Mouse (Mus musculus): ENCODE measurements at regions not wholly inside any gene's neighbourhood (a gene's known extent, or its start where the extent isn't known, plus 50 kb on each side); places are given as distances from the start of the nearest gene placed in this dataset.

DNA sequence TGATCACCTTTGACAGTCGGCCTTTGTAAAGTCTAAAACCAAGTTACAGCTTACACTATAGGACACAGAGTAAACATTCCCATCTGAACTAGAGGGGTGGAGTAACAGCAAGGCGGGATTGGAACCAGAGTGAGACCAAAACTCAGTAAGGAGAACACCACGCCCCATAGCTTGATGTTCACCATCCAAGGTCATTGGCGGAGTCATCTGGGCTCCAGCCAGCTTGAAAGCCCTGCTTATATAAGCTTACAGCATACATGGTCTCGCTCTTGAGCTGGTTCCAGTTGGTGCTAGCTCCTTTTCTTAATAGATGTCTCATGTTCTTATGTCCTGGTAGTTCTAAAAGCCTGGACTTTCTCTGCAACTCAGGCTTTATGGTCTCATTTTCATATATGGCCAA, 236.4 kb upstream of the Gm21798 start:
- Histone ChIP-seq H3K27me3 (replicated peaks) (no peaks in the 10 kb centered on the region), H3K36me3 (no peaks in the 10 kb centered on the region)
- 80% methylated on average over 5 of the region's 5 CpGs for WGBS

DNA sequence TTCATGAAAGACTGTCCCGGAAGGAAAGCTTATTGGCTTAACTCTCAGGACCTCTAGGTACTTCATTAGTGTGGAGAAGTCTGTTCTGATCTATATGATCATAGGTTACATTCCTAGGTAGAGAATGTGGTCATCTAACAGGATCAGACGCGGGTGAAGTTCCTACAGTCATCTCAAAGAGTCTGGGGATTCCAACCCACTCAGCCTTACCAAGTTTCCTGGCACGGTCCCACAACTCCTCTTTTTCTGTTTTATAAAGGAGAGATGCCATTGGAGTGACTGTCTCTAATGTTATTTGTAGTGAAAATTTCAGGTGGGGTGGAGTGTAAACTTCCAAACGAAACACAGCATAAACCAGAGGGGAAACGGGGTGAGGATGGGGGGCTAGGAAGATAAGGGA, 233.4 kb upstream of the Gm21798 start:
- ATAC-seq, result no peak
- WGBS, result 89% methylated on average over 6 of the region's 6 CpGs
- Histone ChIP-seq H3K9me3 (no peaks in the 10 kb centered on the region), H3K4me3 (replicated peaks) (no peak overlapping the region), H3K4me1 (replicated peaks) (no peaks in the 10 kb centered on the region), H3K4me2 (replicated peaks) (no peak overlapping the region), H3K27me3 (replicated peaks) (no peaks in the 10 kb centered on the region), H3K9ac (no peak overlapping the region), H3K27ac (no peak overlapping the region), H3K36me3 (no peaks in the 10 kb centered on the region)

More for the DNA sequence above, 236.4 kb upstream of the Gm21798 start:
- Histone ChIP-seq H3K27ac (no peak overlapping the region), H3K4me2 (replicated peaks) (no peak overlapping the region), H3K4me3 (replicated peaks) (no peak overlapping the region), H3K4me1 (replicated peaks) (no peaks in the 10 kb centered on the region), H3K9me3 (no peaks in the 10 kb centered on the region), H3K9ac (no peak overlapping the region)
- ATAC-seq, result no peak

DNA sequence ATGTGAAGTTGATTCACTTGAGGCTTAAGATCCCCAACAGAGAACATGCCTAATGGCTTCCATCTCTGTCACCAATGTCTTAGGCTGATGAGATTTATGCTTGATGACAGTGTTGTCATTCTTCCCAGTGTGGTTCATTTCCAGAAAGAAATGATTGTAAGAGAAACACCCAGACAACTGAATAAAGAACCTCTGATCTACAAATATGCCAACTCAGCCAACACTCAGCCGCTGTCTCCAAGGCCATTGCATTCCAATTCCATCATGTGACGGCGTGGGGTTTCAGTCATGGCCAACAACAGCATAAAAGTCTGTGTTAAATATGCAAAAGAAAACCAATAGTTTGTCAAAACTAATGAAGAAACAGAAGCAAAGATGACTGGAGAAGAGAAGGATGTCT, 230.7 kb upstream of the Gm21798 start:
- no peak overlapping the region for H3K9ac ChIP-seq
- no peaks in the 10 kb centered on the region for H3K4me1 ChIP-seq (replicated peaks)
- no peaks in the 10 kb centered on the region for H3K9me3 ChIP-seq
- ATAC-seq, result no peak
- H3K36me3 ChIP-seq, result no peaks in the 10 kb centered on the region
- no peak overlapping the region for H3K4me3 ChIP-seq (replicated peaks)
- no peak overlapping the region for H3K27ac ChIP-seq
- H3K4me2 ChIP-seq (replicated peaks), result no peak overlapping the region
- WGBS, result 85% methylated on average over 3 of the region's 3 CpGs
- no peaks in the 10 kb centered on the region for H3K27me3 ChIP-seq (replicated peaks)

DNA sequence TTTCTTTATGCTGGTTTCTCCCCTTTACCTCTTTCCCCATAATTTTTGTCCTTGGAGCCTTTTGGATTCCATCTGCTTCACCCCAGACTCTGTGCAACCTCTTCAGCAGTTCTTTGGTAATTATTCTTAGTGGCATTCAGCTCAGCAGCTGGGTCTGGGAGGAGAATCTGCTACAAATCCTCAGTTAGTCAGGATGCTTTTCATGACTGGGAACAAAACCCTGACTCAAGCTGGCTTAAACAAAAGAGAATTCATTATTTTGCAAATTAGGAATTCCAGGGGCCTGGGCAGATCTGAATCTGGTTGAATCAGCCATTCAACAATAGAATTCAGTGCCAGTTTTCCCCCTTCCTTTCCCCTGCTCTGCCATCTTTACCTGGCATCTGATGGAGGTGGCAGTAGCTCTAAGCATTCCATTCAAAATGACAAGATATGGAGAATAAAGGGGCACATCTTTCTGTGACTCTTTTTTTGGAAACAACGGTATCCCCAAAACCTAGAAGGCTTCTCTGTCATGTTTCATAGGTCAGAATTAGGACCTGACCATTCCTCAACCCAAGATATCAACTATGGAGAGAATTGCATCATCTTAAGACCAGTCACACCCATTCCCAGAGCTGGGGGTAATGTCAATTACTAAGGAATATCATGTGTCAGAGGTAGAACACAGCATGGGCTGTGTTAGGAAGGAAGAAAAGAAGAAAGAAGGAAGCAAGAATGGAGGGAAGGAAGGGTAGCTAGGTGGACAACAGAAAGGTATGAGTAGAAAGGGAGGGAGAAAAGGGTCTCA, 227.2 kb upstream of the Gm21798 start:
- H3K27me3 ChIP-seq (replicated peaks), result no peaks in the 10 kb centered on the region
- no peak for ATAC-seq
- 71% methylated on average over 1 of the region's 1 CpGs for whole genome bisulfite sequencing
- H3K36me3 ChIP-seq, result no peaks in the 10 kb centered on the region
- no peak overlapping the region for H3K4me2 ChIP-seq (replicated peaks)
- no peak overlapping the region for H3K27ac ChIP-seq
- H3K9ac ChIP-seq, result no peak overlapping the region
- no peaks in the 10 kb centered on the region for H3K4me1 ChIP-seq (replicated peaks)
- H3K9me3 ChIP-seq, result no peaks in the 10 kb centered on the region
- H3K4me3 ChIP-seq (replicated peaks), result no peak overlapping the region

DNA sequence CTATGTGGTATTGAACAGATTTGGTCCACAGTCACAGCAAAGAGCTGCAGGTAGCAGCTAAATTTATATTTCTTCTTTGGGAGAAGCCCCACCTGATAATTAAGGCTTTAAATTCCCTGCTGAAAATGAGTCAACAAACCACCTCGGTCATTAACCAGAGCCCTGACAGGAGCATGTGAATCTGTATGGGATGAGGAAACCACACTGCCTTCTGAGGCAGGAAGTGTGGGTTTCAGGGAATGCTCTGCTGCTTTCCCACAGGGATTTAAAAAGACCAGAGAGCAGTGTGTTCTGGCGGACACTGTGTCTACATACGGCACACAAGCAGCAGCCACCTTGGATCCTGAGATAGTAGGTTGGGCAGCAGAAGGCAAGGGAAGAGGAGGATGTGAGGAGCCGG, 204.0 kb upstream of the Gm21798 start:
- no peaks in the 10 kb centered on the region for H3K4me1 ChIP-seq (replicated peaks)
- H3K4me3 ChIP-seq (replicated peaks), result no peak overlapping the region
- H3K36me3 ChIP-seq, result no peaks in the 10 kb centered on the region
- WGBS, result 33% methylated on average over 4 of the region's 4 CpGs
- H3K9me3 ChIP-seq, result no peaks in the 10 kb centered on the region
- no peaks in the 10 kb centered on the region for H3K27me3 ChIP-seq (replicated peaks)
- H3K27ac ChIP-seq, result no peak overlapping the region
- ATAC-seq, result no peak
- H3K4me2 ChIP-seq (replicated peaks), result no peak overlapping the region
- no peak overlapping the region for H3K9ac ChIP-seq

DNA sequence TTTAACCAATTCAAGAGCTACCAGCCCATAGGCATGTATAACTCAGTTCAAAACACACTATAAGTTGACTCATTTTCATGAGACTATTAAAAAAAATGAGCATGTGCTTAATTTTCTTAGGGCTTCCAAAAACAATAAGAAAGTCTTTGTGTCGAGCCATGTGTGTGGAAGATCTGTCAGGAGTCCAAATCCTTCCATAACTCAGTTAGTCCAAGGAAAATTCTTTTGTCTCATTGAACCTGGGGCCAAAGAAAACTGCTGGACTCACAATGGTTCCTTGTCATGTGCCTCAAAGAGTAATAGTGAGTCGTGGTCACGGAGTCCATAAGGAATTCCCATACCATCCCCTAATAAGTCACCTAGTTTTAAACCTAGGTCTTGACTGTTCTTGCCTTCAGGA, 199.0 kb upstream of the Gm21798 start:
- 72% methylated on average over 3 of the region's 3 CpGs for WGBS
- Histone ChIP-seq H3K36me3 (no peaks in the 10 kb centered on the region), H3K9ac (no peak overlapping the region), H3K4me3 (replicated peaks) (no peak overlapping the region), H3K9me3 (no peaks in the 10 kb centered on the region), H3K4me2 (replicated peaks) (no peak overlapping the region), H3K4me1 (replicated peaks) (no peaks in the 10 kb centered on the region), H3K27me3 (replicated peaks) (no peaks in the 10 kb centered on the region), H3K27ac (no peak overlapping the region)
- no peak for ATAC-seq

DNA sequence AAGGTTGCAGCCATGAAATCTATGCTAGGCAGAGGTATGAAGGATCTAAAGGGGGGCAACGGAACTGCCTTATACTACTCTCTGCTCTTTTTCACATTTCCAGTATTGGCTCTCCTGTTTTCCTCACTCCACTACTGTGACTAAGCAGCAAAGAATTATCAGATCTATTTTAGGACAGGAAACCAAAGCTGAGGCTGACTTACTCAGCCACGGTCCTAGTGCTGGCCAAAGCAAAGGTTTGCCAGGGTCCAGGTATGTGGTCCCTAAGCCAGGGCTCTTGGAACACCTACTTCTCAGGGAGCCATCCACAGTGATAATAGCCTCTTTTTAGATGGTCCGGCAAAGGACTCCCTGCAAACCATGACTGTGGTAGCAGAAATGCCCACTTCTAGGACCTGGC, 195.6 kb upstream of the Gm21798 start:
- ATAC-seq, result no peak
- no peak overlapping the region for H3K4me3 ChIP-seq (replicated peaks)

DNA sequence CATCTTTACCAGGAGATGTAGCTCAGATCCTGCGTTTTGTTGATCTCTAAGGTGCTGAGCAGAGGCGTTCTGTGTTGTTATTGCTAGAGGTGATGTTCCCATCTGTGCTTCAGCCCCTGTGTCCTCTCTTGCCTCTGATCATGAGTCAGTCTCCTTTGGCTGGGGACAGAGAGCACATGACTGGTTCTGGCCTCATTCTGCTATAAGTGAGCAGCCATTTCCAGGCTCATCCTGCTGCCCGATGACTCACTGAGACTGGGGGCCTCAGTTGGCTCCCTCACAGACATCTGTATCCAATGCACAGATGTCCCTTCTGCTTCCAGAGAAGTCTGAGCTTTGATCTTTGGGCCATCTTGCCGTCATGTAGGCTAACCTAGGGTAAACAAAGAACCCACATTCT, 194.9 kb upstream of the Gm21798 start:
- Histone ChIP-seq H3K4me3 (replicated peaks) (no peak overlapping the region), H3K4me2 (replicated peaks) (no peak overlapping the region), H3K36me3 (no peaks in the 10 kb centered on the region), H3K27me3 (replicated peaks) (no peaks in the 10 kb centered on the region), H3K9me3 (no peaks in the 10 kb centered on the region), H3K4me1 (replicated peaks) (no peaks in the 10 kb centered on the region), H3K27ac (no peak overlapping the region), H3K9ac (no peak overlapping the region)
- 77% methylated on average over 4 of the region's 4 CpGs for WGBS
- no peak for ATAC-seq

More for the DNA sequence above, 195.6 kb upstream of the Gm21798 start:
- H3K9ac ChIP-seq, result no peak overlapping the region
- no peaks in the 10 kb centered on the region for H3K27me3 ChIP-seq (replicated peaks)
- 88% methylated on average over 3 of the region's 3 CpGs for WGBS
- H3K4me1 ChIP-seq (replicated peaks), result no peaks in the 10 kb centered on the region
- H3K27ac ChIP-seq, result no peak overlapping the region
- H3K9me3 ChIP-seq, result no peaks in the 10 kb centered on the region
- H3K36me3 ChIP-seq, result no peaks in the 10 kb centered on the region
- H3K4me2 ChIP-seq (replicated peaks), result no peak overlapping the region

DNA sequence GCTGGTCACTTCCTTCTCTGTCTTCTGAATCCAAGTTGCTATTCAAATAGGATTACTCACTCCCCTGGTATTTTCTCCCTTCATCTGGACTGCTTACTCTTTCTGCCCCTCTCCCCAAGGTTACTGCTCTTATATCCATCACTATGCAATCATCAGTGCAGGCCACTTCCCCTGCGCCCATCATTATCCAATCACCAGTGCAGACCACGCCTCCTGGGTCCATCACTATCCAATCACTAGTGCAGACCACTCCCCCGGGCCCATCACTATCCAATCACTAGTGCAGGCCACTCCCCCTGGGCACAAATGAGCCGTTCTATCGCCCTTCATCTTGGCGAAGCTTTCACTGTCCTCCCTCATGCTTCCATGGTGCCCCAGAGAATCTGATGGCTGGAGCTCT, 191.1 kb upstream of the Gm21798 start:
- H3K4me2 ChIP-seq (replicated peaks), result no peak overlapping the region
- ATAC-seq, result no peak
- H3K9ac ChIP-seq, result no peak overlapping the region
- H3K27me3 ChIP-seq (replicated peaks), result no peaks in the 10 kb centered on the region
- WGBS, result 92% methylated on average over 6 of the region's 6 CpGs
- H3K9me3 ChIP-seq, result no peaks in the 10 kb centered on the region
- H3K36me3 ChIP-seq, result no peaks in the 10 kb centered on the region
- no peaks in the 10 kb centered on the region for H3K4me1 ChIP-seq (replicated peaks)
- no peak overlapping the region for H3K27ac ChIP-seq
- H3K4me3 ChIP-seq (replicated peaks), result no peak overlapping the region

DNA sequence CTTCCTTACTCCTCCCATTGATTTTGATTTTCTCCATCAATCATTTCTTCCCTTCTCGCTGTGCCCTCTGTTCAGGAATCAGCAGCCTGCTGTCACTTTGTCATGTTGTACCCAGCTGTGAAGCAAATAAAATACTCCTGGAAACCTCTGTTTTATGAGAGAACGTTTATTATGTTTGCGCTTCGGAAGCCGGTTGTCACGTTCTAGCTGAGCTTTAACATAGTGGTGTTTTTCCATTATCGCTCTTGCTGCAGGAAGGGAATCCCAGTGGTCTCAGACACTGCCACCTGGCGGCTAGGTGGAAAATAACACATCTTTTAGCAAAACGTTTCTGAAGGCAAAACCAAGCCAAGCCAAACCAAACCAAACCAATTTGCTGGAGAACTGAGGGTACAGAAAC, 190.2 kb upstream of the Gm21798 start:
- no peak overlapping the region for H3K9ac ChIP-seq
- H3K4me1 ChIP-seq (replicated peaks), result no peaks in the 10 kb centered on the region
- 0 out of 2 replicates have a peak overlapping the region, but pooled peaks have one; percentile 38 for H3K4me2 ChIP-seq (replicated peaks)
- no peaks in the 10 kb centered on the region for H3K36me3 ChIP-seq
- 0 out of 2 replicates have a peak, but pooled peaks have one; percentile 45 for ATAC-seq
- no peaks in the 10 kb centered on the region for H3K27me3 ChIP-seq (replicated peaks)
- 10% methylated on average over 9 of the region's 9 CpGs for WGBS
- H3K4me3 ChIP-seq (replicated peaks), result no peak overlapping the region
- H3K9me3 ChIP-seq, result no peaks in the 10 kb centered on the region
- no peak overlapping the region for H3K27ac ChIP-seq
